Mouse (Mus musculus): ENCODE results near the gene Usp36.

DNA sequence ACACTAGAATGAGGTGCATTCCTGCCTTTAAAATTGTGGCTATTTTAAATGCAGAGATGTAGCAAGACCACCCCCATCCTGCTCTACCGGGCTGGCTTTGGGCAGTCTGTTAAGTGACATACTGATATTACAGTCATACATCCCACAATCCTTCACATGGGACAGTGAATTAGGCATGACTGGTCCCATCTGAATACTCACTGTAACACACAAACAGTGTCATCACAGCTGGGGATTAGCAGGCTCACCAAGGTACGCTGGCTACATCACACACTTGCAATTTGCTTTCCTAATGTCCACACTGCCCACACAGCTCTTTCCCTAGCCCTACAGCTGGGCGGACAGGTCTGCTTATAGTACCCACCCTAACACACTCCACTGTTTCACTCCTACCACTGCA, 9.8 kb downstream of the Usp36 start:
- TF ChIP-seq GATA1 (IDR thresholded peaks at IDR 0.05; ENCODE audit: borderline replicate concordance, low read length) (no peak), FLI1 (IDR thresholded peaks at IDR 0.05; ENCODE audit: low read length) (no peak)
